Mouse (Mus musculus): ENCODE measurements at regions not wholly inside any gene's neighbourhood (a gene's known extent, or its start where the extent isn't known, plus 50 kb on each side); places are given as distances from the start of the nearest gene placed in this dataset.

DNA sequence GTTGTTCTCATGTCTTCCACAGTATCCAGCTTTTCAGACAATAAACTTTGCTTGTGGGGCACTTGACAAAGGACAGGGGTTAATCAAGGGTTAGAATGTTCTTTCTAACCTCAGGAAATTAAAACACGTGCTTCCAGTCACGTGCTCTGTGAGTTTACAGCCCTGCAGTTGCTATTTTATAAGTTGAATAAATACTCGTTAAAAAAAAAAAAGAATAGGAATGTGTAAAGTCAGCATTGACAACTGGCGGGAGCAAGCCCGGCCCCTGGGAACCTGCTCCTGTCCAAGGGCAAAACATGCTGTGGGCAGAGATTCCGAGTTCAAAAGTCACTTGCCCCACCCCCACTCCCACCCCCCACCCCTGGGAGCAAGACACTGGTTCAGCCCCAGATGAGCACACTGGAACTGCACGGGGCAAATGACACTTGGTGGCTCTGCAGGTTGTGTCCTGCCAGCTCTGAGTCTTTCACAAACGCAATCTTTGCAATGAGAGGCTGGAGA is 72.8 kb upstream of the Lclat1 start:
- Histone ChIP-seq H3K36me3 (ENCODE audit: control insufficient read depth, insufficient read depth, low read length) (no peaks in the 10 kb centered on the region), H3K9ac (replicated peaks; ENCODE audit: low read depth, low read length) (no peak overlapping the region), H3K27ac (ENCODE audit: low read length) (no peak overlapping the region), H3K4me2 (replicated peaks; ENCODE audit: low read depth, low read length) (no peak overlapping the region), H3K9me3 (ENCODE audit: control insufficient read depth, low read depth, low read length) (no peaks in the 10 kb centered on the region), H3K4me1 (ENCODE audit: control insufficient read depth, insufficient read depth, low read length) (no peaks in the 10 kb centered on the region; the same call in 1 of the 2 replicates), H3K27me3 (ENCODE audit: control insufficient read depth, insufficient read depth, low read length) (no peaks in the 10 kb centered on the region), H3K4me3 (ENCODE audit: low read depth, low read length) (no peak overlapping the region)
- no peak for ATAC-seq (ENCODE audit: insufficient number of reproducible peaks, insufficient read depth, low FRiP score, low read depth)
- 23% methylated on average over 8 of the region's 8 CpGs for WGBS

DNA sequence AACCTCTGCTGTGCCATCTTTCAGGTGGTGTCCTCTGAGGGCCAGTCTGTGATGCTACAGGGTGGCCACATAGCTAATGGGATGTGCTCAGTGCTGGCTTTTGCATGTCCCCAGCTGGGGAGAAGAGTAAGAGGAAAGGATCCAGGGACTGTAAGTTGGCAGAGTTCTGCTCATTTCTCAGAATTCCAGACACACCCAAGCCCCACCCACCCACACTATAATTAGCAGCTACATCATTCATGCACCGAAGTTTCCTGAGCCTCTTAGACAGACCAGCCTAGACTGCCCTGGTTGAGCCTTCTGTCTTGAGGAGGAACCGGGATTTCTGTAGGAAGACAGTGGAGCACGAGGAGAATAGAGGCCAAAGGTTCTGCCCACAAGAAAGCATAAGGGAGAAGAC is 70.9 kb upstream of the Lclat1 start:
- WGBS, result 51% methylated on average over 3 of the region's 3 CpGs
- Histone ChIP-seq H3K9ac (replicated peaks; ENCODE audit: low read depth, low read length) (no peak overlapping the region), H3K36me3 (ENCODE audit: control insufficient read depth, insufficient read depth, low read length) (no peaks in the 10 kb centered on the region), H3K9me3 (ENCODE audit: control insufficient read depth, low read depth, low read length) (no peaks in the 10 kb centered on the region), H3K4me3 (ENCODE audit: low read depth, low read length) (no peak overlapping the region), H3K27ac (ENCODE audit: low read length) (no peak overlapping the region), H3K27me3 (ENCODE audit: control insufficient read depth, insufficient read depth, low read length) (no peaks in the 10 kb centered on the region), H3K4me2 (replicated peaks; ENCODE audit: low read depth, low read length) (no peak overlapping the region), H3K4me1 (ENCODE audit: control insufficient read depth, insufficient read depth, low read length) (no peaks in the 10 kb centered on the region; the same call in 1 of the 2 replicates)
- ATAC-seq (ENCODE audit: insufficient number of reproducible peaks, insufficient read depth, low FRiP score, low read depth), result no peak

DNA sequence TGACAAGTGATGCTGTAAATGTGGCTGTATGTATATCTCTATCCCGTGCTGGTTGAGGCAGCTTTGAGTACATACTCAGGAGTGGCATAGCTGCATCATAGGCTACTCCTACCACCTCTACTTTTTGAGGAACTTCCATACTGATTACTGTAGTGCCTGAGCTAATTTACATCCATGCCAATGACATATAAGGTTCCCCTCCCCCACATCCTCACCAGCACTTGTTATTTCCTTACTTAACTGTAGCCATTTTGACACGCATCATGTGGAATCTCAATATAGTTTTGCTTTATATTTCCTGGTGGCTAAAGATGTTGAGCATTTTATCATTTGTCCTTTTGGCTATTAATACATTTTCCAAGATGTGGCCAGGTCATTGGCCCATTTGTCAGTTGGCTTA is 69.2 kb upstream of the Lclat1 start:
- Histone ChIP-seq H3K9ac (replicated peaks; ENCODE audit: low read depth, low read length) (no peak overlapping the region), H3K27ac (ENCODE audit: low read length) (no peak overlapping the region), H3K4me2 (replicated peaks; ENCODE audit: low read depth, low read length) (no peak overlapping the region), H3K27me3 (ENCODE audit: control insufficient read depth, insufficient read depth, low read length) (no peaks in the 10 kb centered on the region), H3K4me3 (ENCODE audit: low read depth, low read length) (no peak overlapping the region), H3K9me3 (ENCODE audit: control insufficient read depth, low read depth, low read length) (no peaks in the 10 kb centered on the region), H3K4me1 (ENCODE audit: control insufficient read depth, insufficient read depth, low read length) (no peaks in the 10 kb centered on the region; the same call in 1 of the 2 replicates), H3K36me3 (ENCODE audit: control insufficient read depth, insufficient read depth, low read length) (no peaks in the 10 kb centered on the region)
- WGBS, result 89% methylated on average over 2 of the region's 2 CpGs
- no peak for ATAC-seq (ENCODE audit: insufficient number of reproducible peaks, insufficient read depth, low FRiP score, low read depth)

DNA sequence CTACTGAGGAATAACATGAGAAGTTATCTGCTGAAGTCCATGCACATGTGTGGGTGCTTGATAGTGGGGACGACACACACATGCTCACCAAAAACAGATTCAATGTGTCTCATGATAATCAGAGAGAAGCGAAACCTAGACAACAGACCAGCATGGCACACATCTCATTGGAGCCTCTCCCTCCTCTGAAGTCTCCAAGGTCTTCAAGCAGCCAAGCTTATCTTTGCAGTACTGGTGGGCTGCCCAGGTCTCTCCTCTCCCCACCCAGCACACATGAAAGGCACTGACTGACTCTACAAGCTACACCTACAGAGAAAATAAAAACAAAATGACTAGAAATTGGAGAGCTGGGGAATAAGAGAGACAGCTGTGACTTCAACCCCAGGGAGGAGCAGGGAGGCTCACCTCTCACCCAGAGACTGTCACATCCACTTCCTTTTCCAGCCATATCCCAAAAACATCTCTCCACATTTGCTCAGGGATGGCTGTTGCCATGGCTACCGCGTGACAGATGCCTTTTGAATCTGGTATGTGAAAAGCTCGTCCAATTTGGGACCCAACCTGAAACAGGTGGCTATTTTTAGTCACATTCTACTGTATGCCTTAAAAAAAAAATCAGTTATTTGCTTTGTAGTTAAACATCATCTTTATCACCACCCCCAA is 62.7 kb upstream of the Lclat1 start:
- Histone ChIP-seq H3K9me3 (ENCODE audit: control insufficient read depth, low read depth, low read length) (no peaks in the 10 kb centered on the region), H3K27ac (ENCODE audit: low read length) (no peak overlapping the region), H3K36me3 (ENCODE audit: control insufficient read depth, insufficient read depth, low read length) (no peaks in the 10 kb centered on the region), H3K9ac (replicated peaks; ENCODE audit: low read depth, low read length) (no peak overlapping the region), H3K27me3 (ENCODE audit: control insufficient read depth, insufficient read depth, low read length) (no peaks in the 10 kb centered on the region), H3K4me1 (ENCODE audit: control insufficient read depth, insufficient read depth, low read length) (no peaks in the 10 kb centered on the region), H3K4me2 (replicated peaks; ENCODE audit: low read depth, low read length) (no peak overlapping the region), H3K4me3 (ENCODE audit: low read depth, low read length) (no peak overlapping the region)
- ATAC-seq (ENCODE audit: insufficient number of reproducible peaks, insufficient read depth, low FRiP score, low read depth), result no peak
- WGBS, result 72% methylated on average over 5 of the region's 5 CpGs

DNA sequence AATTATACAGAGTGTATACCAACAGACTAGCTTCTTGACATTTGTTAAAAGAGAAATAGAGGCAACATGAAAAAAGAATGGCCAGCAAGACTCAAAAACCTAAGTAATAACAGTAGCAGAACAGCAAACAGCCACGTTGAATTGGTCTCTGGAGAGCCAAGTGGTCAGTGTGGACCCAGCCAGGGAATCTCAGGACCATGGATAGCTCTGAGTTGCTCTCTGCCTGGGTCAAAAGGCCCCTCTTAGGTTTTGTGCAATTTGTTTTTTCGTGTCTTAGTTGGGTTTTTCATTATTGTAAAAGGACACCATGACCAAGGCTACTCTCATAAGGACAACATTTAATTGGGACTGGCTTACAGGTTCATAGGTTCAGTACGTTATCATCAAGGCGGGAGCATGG is 60.8 kb upstream of the Lclat1 start:
- Histone ChIP-seq H3K36me3 (ENCODE audit: control insufficient read depth, insufficient read depth, low read length) (no peaks in the 10 kb centered on the region), H3K4me3 (ENCODE audit: low read depth, low read length) (no peak overlapping the region), H3K9me3 (ENCODE audit: control insufficient read depth, low read depth, low read length) (no peaks in the 10 kb centered on the region), H3K27me3 (ENCODE audit: control insufficient read depth, insufficient read depth, low read length) (no peaks in the 10 kb centered on the region), H3K4me2 (replicated peaks; ENCODE audit: low read depth, low read length) (no peak overlapping the region), H3K4me1 (ENCODE audit: control insufficient read depth, insufficient read depth, low read length) (no peaks in the 10 kb centered on the region), H3K9ac (replicated peaks; ENCODE audit: low read depth, low read length) (no peak overlapping the region), H3K27ac (ENCODE audit: low read length) (no peak overlapping the region)
- WGBS, result 58% methylated on average over 4 of the region's 4 CpGs
- no peak for ATAC-seq (ENCODE audit: insufficient number of reproducible peaks, insufficient read depth, low FRiP score, low read depth)

DNA sequence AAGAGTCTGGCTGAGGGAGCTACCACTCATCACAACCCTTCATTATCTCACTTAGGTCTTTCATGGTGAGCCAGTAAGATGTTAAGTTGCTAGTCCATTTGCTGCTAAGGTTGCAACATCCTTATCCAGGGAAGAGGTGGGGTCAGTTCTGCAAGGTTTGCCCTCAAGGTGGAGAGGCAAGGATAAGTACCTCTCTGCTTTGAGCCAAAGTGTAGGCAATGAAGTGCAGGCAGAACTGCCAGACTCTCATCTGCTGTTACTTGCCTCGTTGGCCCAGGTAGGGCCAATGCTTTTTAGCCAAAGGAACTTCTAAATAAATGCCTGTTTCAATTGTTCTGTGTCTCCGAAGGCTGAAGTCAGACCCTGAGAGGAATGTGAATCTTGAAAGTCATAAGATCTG is 59.6 kb upstream of the Lclat1 start:
- Histone ChIP-seq H3K9me3 (ENCODE audit: control insufficient read depth, low read depth, low read length) (no peaks in the 10 kb centered on the region), H3K36me3 (ENCODE audit: control insufficient read depth, insufficient read depth, low read length) (no peaks in the 10 kb centered on the region), H3K4me1 (ENCODE audit: control insufficient read depth, insufficient read depth, low read length) (peaks cover 3% of the 10 kb centered on the region), H3K27me3 (ENCODE audit: control insufficient read depth, insufficient read depth, low read length) (no peaks in the 10 kb centered on the region), H3K4me3 (ENCODE audit: low read depth, low read length) (no peak overlapping the region), H3K27ac (ENCODE audit: low read length) (no peak overlapping the region), H3K9ac (replicated peaks; ENCODE audit: low read depth, low read length) (no peak overlapping the region), H3K4me2 (replicated peaks; ENCODE audit: low read depth, low read length) (no peak overlapping the region)
- 80% methylated on average over 2 of the region's 2 CpGs for WGBS
- ATAC-seq (ENCODE audit: insufficient number of reproducible peaks, insufficient read depth, low FRiP score, low read depth), result no peak

DNA sequence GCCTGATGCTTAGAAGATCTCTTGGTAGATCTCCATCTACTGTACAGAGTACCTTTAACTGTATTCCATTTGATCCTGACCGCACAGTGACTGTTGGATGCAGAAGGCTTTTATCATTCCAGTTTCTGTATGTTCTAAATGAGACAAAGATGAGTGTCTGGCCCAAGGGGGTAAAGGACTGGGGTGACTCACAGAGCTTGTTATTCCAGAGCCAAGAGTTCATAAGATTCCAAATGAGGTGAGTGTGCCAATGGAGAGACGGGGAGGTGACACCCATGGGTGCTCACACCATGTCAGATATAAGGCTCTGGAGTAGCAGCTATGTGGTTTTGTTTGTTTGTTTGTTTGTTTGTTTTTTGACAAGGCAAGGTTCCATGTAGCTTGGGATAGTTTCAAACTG is 54.8 kb upstream of the Lclat1 start:
- H3K4me1 ChIP-seq (ENCODE audit: control insufficient read depth, insufficient read depth, low read length), result peaks cover 9% of the 10 kb centered on the region
- no peaks in the 10 kb centered on the region for H3K27me3 ChIP-seq (ENCODE audit: control insufficient read depth, insufficient read depth, low read length)
- no peaks in the 10 kb centered on the region for H3K9me3 ChIP-seq (ENCODE audit: control insufficient read depth, low read depth, low read length)
- WGBS, result 80% methylated on average over 2 of the region's 2 CpGs
- no peak overlapping the region for H3K4me3 ChIP-seq (ENCODE audit: low read depth, low read length)
- no peak overlapping the region for H3K9ac ChIP-seq (replicated peaks; ENCODE audit: low read depth, low read length)
- no peak for ATAC-seq (ENCODE audit: insufficient number of reproducible peaks, insufficient read depth, low FRiP score, low read depth)
- peak overlapping the region; percentile 77; the same call in 1 of the 2 replicates for H3K27ac ChIP-seq (ENCODE audit: low read length)
- no peak overlapping the region for H3K4me2 ChIP-seq (replicated peaks; ENCODE audit: low read depth, low read length)
- no peaks in the 10 kb centered on the region for H3K36me3 ChIP-seq (ENCODE audit: control insufficient read depth, insufficient read depth, low read length)

DNA sequence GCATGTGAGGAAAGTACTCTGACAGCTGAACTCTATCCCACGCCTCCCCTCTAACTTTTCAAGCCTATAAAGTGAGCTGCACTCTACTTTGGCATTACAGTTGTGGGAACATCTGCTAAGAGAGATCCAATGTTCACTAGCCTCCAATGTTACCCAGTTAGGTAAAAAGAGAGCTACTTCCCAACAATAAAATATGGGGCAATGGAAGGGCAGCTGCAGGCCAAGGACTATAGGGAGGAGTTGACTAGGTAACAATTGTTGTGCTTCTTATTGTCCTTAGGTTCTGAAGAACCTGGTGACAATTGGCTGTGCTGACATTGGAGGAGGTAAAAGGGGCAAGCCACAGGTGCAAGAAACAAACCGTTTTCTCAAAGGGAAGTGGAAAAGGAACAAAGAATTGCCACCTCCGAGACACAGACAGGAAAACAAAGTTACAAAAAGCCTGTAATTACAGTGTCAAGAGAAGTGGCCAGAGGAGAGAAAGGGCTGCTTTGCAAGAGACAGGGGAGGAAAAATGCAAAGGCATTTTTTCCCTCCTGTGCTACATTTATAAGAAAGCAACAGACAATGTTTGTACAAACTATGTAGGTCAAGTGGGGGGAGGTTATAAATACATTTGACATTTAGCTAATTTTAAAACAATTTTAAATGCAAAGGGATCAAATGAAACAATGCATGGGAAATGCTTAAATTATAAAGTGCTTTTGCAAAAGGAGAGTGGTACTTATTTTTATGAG is 54.1 kb upstream of the Lclat1 start:
- Histone ChIP-seq H3K4me3 (ENCODE audit: low read depth, low read length) (no peak overlapping the region), H3K9ac (replicated peaks; ENCODE audit: low read depth, low read length) (no peak overlapping the region), H3K4me2 (replicated peaks; ENCODE audit: low read depth, low read length) (no peak overlapping the region), H3K27me3 (ENCODE audit: control insufficient read depth, insufficient read depth, low read length) (no peaks in the 10 kb centered on the region), H3K27ac (ENCODE audit: low read length) (peak overlapping the region; percentile 77), H3K36me3 (ENCODE audit: control insufficient read depth, insufficient read depth, low read length) (no peaks in the 10 kb centered on the region), H3K4me1 (ENCODE audit: control insufficient read depth, insufficient read depth, low read length) (peaks cover 9% of the 10 kb centered on the region), H3K9me3 (ENCODE audit: control insufficient read depth, low read depth, low read length) (no peaks in the 10 kb centered on the region)
- no peak for ATAC-seq (ENCODE audit: insufficient number of reproducible peaks, insufficient read depth, low FRiP score, low read depth)
- 20% methylated on average over 3 of the region's 3 CpGs for WGBS

Measured in stomach, embryonic 14.5 days (tissue).